Mouse (Mus musculus) liver, postnatal 0 days (tissue): Measurements from ENCODE around the gene Smarca4.

Experiments used
- CTCF ChIP-seq: sonication (generic); IDR thresholded peaks from 2 replicates; pipeline ENCODE4 v1.5.1; 2016; ENCODE audit warnings: antibody characterized with exemption, low read depth
- EP300 ChIP-seq: IDR thresholded peaks from 2 replicates; pipeline ENCODE4 v1.6.1; 2016; ENCODE audit warnings: antibody characterized with exemption, low read depth, mild to moderate bottlenecking

GRCm38 (mm10) chr9:21594838-21595237 is 21.1 kb upstream of the Smarca4 start:
- no peak for TF ChIP-seq CTCF
- TF ChIP-seq EP300, result no peak
